Mouse (Mus musculus) intestine, postnatal 0 days (tissue): ENCODE data around the gene Kif3c. TPM values are rescaled to one million over a fixed set of nuclear protein-coding genes. Genes with fewer than 3 reads are reported as not detected.
A peak's percentile ranks its signal among the peaks of the same experiment; 100 is the strongest.

ENCODE experiments used
- ATAC-seq: fragments of 200-750 bp; cut with Nextera tagmentation; 2 replicates; pipeline ENCODE4 v1.8.0; 2017; ENCODE audit warnings: mild to moderate bottlenecking, moderate TSS enrichment, moderate library complexity
- H3K27ac ChIP-seq: fragments of 300-500 bp; sonication (generic); 2 replicates; pipeline ENCODE4 v1.5.1; 2014; ENCODE audit warnings: mild to moderate bottlenecking, low read depth, low read length, moderate library complexity
- H3K27me3 ChIP-seq: fragments of 300-500 bp; sonication (generic); replicated peaks from 2 replicates; pipeline ENCODE4 v1.6.1; 2014; ENCODE audit warnings: low read length, mixed read lengths; ENCODE audit not compliant: control insufficient read depth, insufficient read depth
- H3K36me3 ChIP-seq: fragments of 300-500 bp; sonication (generic); 2 replicates; pipeline ENCODE4 v1.6.1; 2014; ENCODE audit warnings: mild to moderate bottlenecking, moderate library complexity; ENCODE audit not compliant: control insufficient read depth, insufficient read depth
- H3K4me1 ChIP-seq: fragments of 300-500 bp; sonication (generic); replicated peaks from 2 replicates; pipeline ENCODE4 v1.6.1; 2014; ENCODE audit warnings: antibody characterized with exemption, low read length, mixed read lengths; ENCODE audit not compliant: control insufficient read depth, insufficient read depth
- H3K4me2 ChIP-seq: fragments of 300-500 bp; sonication (generic); replicated peaks from 2 replicates; pipeline ENCODE4 v1.6.1; 2014; ENCODE audit warnings: low read depth, mild to moderate bottlenecking, moderate library complexity
- H3K4me3 ChIP-seq: fragments of 300-500 bp; sonication (generic); 2 replicates; pipeline ENCODE4 v1.5.1; 2014; ENCODE audit warnings: low read depth, low read length
- H3K9ac ChIP-seq: fragments of 300-500 bp; sonication (generic); 2 replicates; pipeline ENCODE4 v1.6.1; 2014; ENCODE audit warnings: mild to moderate bottlenecking, low read depth, low read length
- H3K9me3 ChIP-seq: fragments of 300-500 bp; sonication (generic); 2 replicates; pipeline ENCODE4 v1.6.1; 2016; ENCODE audit warnings: mixed run types; ENCODE audit not compliant: control insufficient read depth
- CTCF ChIP-seq: sonication (generic); IDR thresholded peaks from 2 replicates; pipeline ENCODE4 v1.5.1; 2016; ENCODE audit warnings: low read depth, mild to moderate bottlenecking, control low read depth, antibody characterized with exemption, moderate library complexity
- WGBS: fragments of 180-500 bp; shearing (Covaris S2); extraction: QIAGEN DNeasy Blood & Tissue Kit; methylation state at CpG from one replicate; pipeline ENCODE4 v1.1.7; 2014; 5-methylcytosine and 5-hydroxymethylcytosine counted together
- polyA plus RNA-seq: library from polyadenylated mRNA; unstranded; fragments of >200 nt; fragmentation: Nextera tagmentation; extraction: Ambion mirVana; gene quantifications from 2 replicates; pipeline ENCODE4 v1.2.1, GENCODE M21; 2015

The Kif3c gene
- polyA plus RNA-seq, 1 experiment from 2014 or later: 2.4 TPM

GRCm38 (mm10) chr12:3427891-3428775 lies 63.2 kb downstream of the Kif3c start:
- H3K4me1 ChIP-seq: 0 out of 2 replicates have a peak, but pooled peaks cover 3% of the 10 kb centered on the region
- 64% methylated on average over 11 of the region's 11 CpGs for WGBS
- peak; percentile 23; the same call in 1 of the 2 replicates for TF ChIP-seq CTCF
- peak overlapping the region; percentile 100; the same call in 1 of the 2 replicates for H3K27ac ChIP-seq
- no peaks in the 10 kb centered on the region for H3K36me3 ChIP-seq
- peak overlapping the region; percentile 98 for H3K4me3 ChIP-seq
- no peak for ATAC-seq
- H3K9ac ChIP-seq: no peak overlapping the region
- no peaks in the 10 kb centered on the region for H3K27me3 ChIP-seq
- peak overlapping the region; percentile 73 for H3K4me2 ChIP-seq
- no peaks in the 10 kb centered on the region for H3K9me3 ChIP-seq

DNA sequence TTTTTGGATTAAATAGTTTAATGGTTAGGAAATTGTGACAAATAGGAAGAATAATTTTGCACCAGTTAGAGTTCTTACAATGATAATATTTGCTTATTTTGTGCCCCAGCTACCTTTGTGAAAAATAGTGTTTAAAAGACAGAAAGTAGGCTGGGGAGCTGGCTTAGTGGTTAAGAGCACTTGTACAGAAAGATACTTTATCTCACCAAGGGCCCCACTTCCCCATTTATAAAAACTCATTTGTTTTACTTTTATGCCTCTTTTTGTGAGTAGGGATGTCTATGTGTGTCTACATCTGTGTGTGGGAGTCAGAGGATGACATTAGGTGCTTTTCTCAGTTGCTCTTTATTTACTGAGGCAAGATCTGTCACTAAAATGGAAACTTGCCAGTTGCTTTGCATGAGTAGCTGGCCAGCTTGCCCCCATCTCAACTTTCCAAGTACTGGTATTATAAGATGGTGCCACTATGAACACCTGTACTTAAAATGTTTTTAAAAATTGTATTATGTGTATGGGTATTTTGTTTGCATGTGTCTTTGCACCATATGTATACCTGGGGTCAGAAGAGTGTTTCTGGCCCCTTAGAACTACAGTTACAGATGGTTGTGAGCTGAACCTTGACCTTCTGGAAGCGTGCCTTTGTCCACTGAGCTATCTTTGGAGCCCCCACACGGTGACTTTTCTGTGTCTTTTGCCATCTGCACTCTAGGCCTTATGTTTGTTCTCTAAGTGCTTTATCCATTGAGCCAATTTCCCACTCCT lies 64.9 kb downstream of the Kif3c start:
- Histone ChIP-seq H3K4me2 (peak overlapping the region; percentile 21; the same call in 1 of the 2 replicates), H3K27ac (no peak overlapping the region), H3K9ac (no peak overlapping the region), H3K9me3 (no peaks in the 10 kb centered on the region), H3K36me3 (no peaks in the 10 kb centered on the region), H3K4me3 (no peak overlapping the region), H3K4me1 (0 out of 2 replicates have a peak, but pooled peaks cover 3% of the 10 kb centered on the region), H3K27me3 (no peaks in the 10 kb centered on the region)
- 70% methylated on average over 2 of the region's 2 CpGs for WGBS
- no peak for TF ChIP-seq CTCF
- no peak for ATAC-seq

DNA sequence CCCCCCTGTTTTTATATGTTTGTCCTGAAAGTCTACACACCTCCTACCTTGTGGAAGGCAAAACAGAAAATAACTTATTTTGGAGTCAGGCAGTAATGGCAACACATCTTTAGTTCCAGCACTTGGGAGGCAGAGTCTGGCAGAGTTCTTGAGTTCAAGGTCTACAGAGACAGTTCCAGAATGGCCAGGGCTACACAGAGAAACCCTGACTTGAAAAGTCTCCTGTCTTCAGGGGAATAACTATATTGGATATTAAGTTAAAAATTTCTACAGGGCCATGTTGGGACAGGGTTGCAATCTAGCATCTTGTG lies 65.5 kb downstream of the Kif3c start:
- no peaks in the 10 kb centered on the region for H3K36me3 ChIP-seq
- H3K4me1 ChIP-seq: 0 out of 2 replicates have a peak, but pooled peaks cover 3% of the 10 kb centered on the region
- ATAC-seq: no peak
- no peaks in the 10 kb centered on the region for H3K27me3 ChIP-seq
- no peaks in the 10 kb centered on the region for H3K9me3 ChIP-seq
- no peak overlapping the region for H3K4me3 ChIP-seq
- H3K4me2 ChIP-seq: no peak overlapping the region
- no peak overlapping the region for H3K27ac ChIP-seq
- no peak for TF ChIP-seq CTCF
- no peak overlapping the region for H3K9ac ChIP-seq

DNA sequence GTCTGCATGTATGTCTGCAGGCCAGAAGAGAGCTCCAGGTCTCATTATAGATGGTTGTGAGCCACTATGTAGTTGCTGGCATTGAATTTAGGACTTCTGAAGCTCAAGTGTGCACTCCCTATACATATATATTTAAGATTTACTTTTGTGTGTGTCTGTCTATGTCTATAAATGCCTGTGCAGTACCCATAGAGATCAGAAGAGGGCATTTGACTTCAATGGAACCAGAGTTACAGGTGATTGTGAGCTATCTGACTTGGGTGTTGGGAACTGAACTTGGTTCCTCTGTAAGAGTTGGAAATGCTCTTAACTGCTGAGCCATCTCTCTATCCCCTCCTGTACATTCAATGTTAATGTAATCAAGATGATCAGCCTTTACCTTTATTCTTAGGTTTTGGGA lies 66.1 kb downstream of the Kif3c start:
- Histone ChIP-seq H3K27ac (no peak overlapping the region), H3K9ac (no peak overlapping the region), H3K4me1 (0 out of 2 replicates have a peak, but pooled peaks cover 3% of the 10 kb centered on the region), H3K27me3 (no peaks in the 10 kb centered on the region), H3K36me3 (no peaks in the 10 kb centered on the region), H3K4me3 (no peak overlapping the region), H3K9me3 (no peaks in the 10 kb centered on the region), H3K4me2 (no peak overlapping the region)
- TF ChIP-seq CTCF: no peak
- ATAC-seq: no peak

DNA sequence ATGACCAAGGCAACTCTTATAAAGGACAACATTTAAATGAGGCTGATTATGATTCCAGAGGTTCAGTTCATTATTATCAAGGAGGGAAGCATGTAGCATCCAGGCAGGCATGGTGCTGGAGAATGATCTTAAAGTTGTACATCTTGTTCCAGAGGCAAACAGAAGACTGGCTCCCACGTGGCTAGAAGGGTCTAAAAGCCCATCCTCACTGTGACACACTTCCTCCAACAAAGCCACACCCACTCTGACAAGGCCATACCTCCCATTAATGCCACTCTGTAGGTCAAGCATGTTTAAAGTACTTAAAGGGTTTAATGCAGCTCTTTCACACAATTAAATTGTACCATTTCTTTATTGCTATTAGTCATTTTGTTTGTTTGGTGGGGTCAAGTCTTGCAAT lies 68.8 kb downstream of the Kif3c start:
- Histone ChIP-seq H3K4me3 (no peak overlapping the region), H3K9me3 (no peaks in the 10 kb centered on the region), H3K27ac (no peak overlapping the region), H3K4me2 (no peak overlapping the region), H3K4me1 (no peaks in the 10 kb centered on the region), H3K36me3 (no peaks in the 10 kb centered on the region), H3K9ac (no peak overlapping the region), H3K27me3 (no peaks in the 10 kb centered on the region)
- ATAC-seq: no peak
- TF ChIP-seq CTCF: no peak
- 42% methylated on average over 1 of the region's 1 CpGs for WGBS

DNA sequence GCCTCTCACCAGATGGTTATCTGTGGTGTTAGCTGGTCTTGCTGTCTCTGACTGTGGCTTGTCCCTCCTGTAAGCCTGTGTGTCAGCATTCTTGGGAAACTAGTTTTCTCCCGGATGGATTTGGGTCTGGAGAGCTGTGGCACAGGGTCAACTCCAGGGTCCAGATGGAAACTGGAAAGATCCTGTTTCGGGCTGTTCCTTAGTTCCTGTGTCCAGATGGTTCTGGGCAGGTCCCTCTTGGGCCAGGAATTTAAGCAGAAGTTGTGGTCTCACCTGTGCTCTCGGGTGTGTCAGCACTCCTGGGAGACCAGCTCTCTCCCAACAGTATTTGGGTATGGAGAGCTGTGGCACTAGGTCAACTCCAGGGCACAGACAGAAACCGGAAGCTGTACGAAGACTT lies 71.5 kb downstream of the Kif3c start:
- H3K27ac ChIP-seq: no peak overlapping the region
- H3K36me3 ChIP-seq: no peaks in the 10 kb centered on the region
- H3K4me3 ChIP-seq: no peak overlapping the region
- no peak overlapping the region for H3K4me2 ChIP-seq
- no peaks in the 10 kb centered on the region for H3K4me1 ChIP-seq
- H3K9me3 ChIP-seq: no peaks in the 10 kb centered on the region
- no peak for ATAC-seq
- no peak for TF ChIP-seq CTCF
- no peaks in the 10 kb centered on the region for H3K27me3 ChIP-seq
- WGBS: 86% methylated on average over 5 of the region's 5 CpGs
- no peak overlapping the region for H3K9ac ChIP-seq
